Mouse (Mus musculus) stomach, embryonic 16.5 days (tissue): ENCODE results near the gene Gnptg. TPM values are rescaled to one million over a fixed set of nuclear protein-coding genes. Genes with fewer than 3 reads are reported as not detected.

Experiments
- ATAC-seq: fragments of 200-750 bp; cut with Nextera tagmentation; 2 replicates; pipeline ENCODE4 v1.8.0; 2017; ENCODE audit warnings: moderate number of reproducible peaks, moderate TSS enrichment; ENCODE audit not compliant: insufficient read depth, low FRiP score
- H3K27ac ChIP-seq: fragments of 300-500 bp; sonication (generic); 2 replicates; pipeline ENCODE4 v1.5.1; 2014; ENCODE audit warnings: low read length
- H3K27me3 ChIP-seq: fragments of 300-500 bp; sonication (generic); 2 replicates; pipeline ENCODE4 v1.6.1; 2014; ENCODE audit warnings: low read length, control low read depth, mixed read lengths; ENCODE audit not compliant: control insufficient read depth, insufficient read depth
- H3K36me3 ChIP-seq: fragments of 300-500 bp; sonication (generic); 2 replicates; pipeline ENCODE4 v1.6.1; 2014; ENCODE audit warnings: low read length; ENCODE audit not compliant: control insufficient read depth, insufficient read depth
- H3K4me1 ChIP-seq: fragments of 300-500 bp; sonication (generic); 2 replicates; pipeline ENCODE4 v1.6.1; 2014; ENCODE audit warnings: low read length, control low read depth, mixed read lengths; ENCODE audit not compliant: control insufficient read depth, insufficient read depth
- H3K4me2 ChIP-seq: fragments of 300-500 bp; sonication (generic); 2 replicates; pipeline ENCODE4 v1.6.1; 2014; ENCODE audit warnings: low read depth, low read length, mixed read lengths
- H3K4me3 ChIP-seq: fragments of 300-500 bp; sonication (generic); replicated peaks from 2 replicates; pipeline ENCODE4 v1.5.1; 2014; ENCODE audit warnings: mild to moderate bottlenecking, low read length
- H3K9ac ChIP-seq: fragments of 300-500 bp; sonication (generic); 2 replicates; pipeline ENCODE4 v1.6.1; 2014; ENCODE audit warnings: low read length
- H3K9me3 ChIP-seq: fragments of 300-500 bp; sonication (generic); replicated peaks from 2 replicates; pipeline ENCODE4 v1.6.1; 2016; ENCODE audit warnings: low read length, control low read depth; ENCODE audit not compliant: control insufficient read depth
- WGBS: fragments of 180-500 bp; shearing (Covaris S2); extraction: QIAGEN DNeasy Blood & Tissue Kit; methylation state at CpG from one replicate; pipeline ENCODE4 v1.1.7; 2014; 5-methylcytosine and 5-hydroxymethylcytosine counted together
- polyA plus RNA-seq: library from polyadenylated mRNA; unstranded; fragments of >200 nt; fragmentation: Nextera tagmentation; extraction: Ambion mirVana; gene quantifications from 2 replicates; pipeline ENCODE4 v1.2.1, GENCODE M21; 2015

The Gnptg gene
- polyA plus RNA-seq, 1 experiment from 2014 or later: 39.9 TPM

DNA sequence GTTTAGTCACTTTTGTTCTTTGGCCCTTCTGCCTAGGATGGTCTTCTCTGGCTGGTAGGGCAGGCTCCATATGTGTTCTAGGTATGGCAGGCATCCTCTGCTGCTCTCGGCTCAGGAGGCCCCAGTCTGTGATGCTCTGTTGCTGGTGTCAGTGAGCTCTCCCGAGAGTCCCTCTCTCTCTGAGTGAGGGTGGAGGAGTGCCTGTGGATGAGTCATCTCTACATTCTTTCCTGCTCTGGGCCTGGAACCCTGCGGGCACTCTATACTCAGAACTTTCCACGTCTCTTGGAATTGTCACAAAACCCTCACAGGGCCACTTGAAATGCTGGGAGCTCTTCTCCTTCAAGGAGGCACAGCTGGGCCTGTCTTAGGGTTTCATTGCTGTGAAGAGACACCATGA lies 28.2 kb downstream of the Gnptg start:
- WGBS: 78% methylated on average over 4 of the region's 4 CpGs
- Histone ChIP-seq H3K4me2 (no peak overlapping the region), H3K4me1 (no peaks in the 10 kb centered on the region), H3K9ac (no peak overlapping the region), H3K36me3 (peaks cover 41% of the 10 kb centered on the region; the same call in 1 of the 2 replicates), H3K27ac (no peak overlapping the region), H3K27me3 (no peaks in the 10 kb centered on the region), H3K4me3 (no peak overlapping the region), H3K9me3 (no peaks in the 10 kb centered on the region)
- no peak for ATAC-seq

- Histone ChIP-seq H3K36me3 (peaks cover 37% of the 10 kb centered on the region; the same call in 1 of the 2 replicates), H3K27ac (no peak overlapping the region), H3K4me2 (no peak overlapping the region), H3K4me1 (no peaks in the 10 kb centered on the region), H3K9me3 (no peaks in the 10 kb centered on the region), H3K9ac (no peak overlapping the region), H3K27me3 (no peaks in the 10 kb centered on the region), H3K4me3 (no peak overlapping the region)
- WGBS: 80% methylated on average over 15 of the region's 15 CpGs
- ATAC-seq: no peak
Measured at GRCm38 (mm10) chr17:25210680-25211466, 29.1 kb downstream of the Gnptg start.

DNA sequence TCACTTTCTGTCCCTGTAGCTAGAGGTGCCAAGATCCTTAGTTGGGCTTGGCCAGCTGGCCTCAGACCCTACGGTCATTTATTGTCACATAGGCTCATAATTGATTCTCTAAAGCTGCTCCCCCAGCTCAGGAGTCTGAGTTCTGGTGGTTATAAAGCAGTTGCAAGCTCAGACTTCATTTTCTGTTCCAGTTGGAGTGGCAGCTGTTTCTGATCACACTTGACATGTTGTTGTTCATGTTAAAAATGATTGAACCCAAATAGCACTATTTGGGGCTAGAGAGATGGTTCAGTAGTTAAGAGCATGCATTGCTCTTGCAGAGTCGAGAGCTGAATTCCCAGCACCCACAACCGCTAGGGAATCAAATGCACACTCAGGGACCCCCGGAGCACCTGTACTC lies 29.9 kb downstream of the Gnptg start:
- no peaks in the 10 kb centered on the region for H3K27me3 ChIP-seq
- no peaks in the 10 kb centered on the region for H3K4me1 ChIP-seq
- no peak overlapping the region for H3K9ac ChIP-seq
- no peak overlapping the region for H3K4me3 ChIP-seq
- H3K4me2 ChIP-seq: no peak overlapping the region
- H3K36me3 ChIP-seq: peaks cover 36% of the 10 kb centered on the region; the same call in 1 of the 2 replicates
- ATAC-seq: no peak
- no peaks in the 10 kb centered on the region for H3K9me3 ChIP-seq
- WGBS: 71% methylated on average over 4 of the region's 4 CpGs
- no peak overlapping the region for H3K27ac ChIP-seq

DNA sequence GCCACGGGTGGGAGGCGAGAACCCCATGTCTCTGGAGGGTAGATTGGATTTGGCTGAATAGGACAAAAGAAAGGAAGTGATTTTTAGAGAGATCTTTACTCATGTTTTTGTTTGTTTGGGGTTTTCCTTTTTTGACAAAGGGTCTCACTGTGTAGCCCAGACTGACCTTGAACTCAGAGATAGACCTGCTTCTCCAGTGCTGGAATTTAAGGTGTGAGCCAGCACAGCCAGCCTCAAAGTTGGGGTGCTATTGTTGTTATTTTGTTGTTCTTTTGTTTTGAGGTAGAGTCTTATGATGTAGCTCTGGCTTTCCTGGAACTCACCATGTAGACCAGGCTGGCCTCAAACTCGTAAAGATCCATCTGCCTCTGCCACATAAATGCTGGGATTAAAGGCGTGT lies 37.5 kb downstream of the Gnptg start:
- Histone ChIP-seq H3K9me3 (no peaks in the 10 kb centered on the region), H3K27ac (no peak overlapping the region), H3K27me3 (no peaks in the 10 kb centered on the region), H3K9ac (no peak overlapping the region), H3K4me2 (no peak overlapping the region), H3K4me1 (no peaks in the 10 kb centered on the region), H3K36me3 (peaks cover 23% of the 10 kb centered on the region; the same call in 1 of the 2 replicates), H3K4me3 (no peak overlapping the region)
- no peak for ATAC-seq
- WGBS: 89% methylated on average over 4 of the region's 4 CpGs

- no peak for ATAC-seq
- peak overlapping the region; percentile 96 for H3K4me3 ChIP-seq
- H3K27me3 ChIP-seq: no peaks in the 10 kb centered on the region
- WGBS: 2% methylated on average over 16 of the region's 16 CpGs
- no peaks in the 10 kb centered on the region for H3K36me3 ChIP-seq
- no peaks in the 10 kb centered on the region for H3K9me3 ChIP-seq
- H3K4me1 ChIP-seq: peaks cover 21% of the 10 kb centered on the region
- H3K9ac ChIP-seq: peak overlapping the region; percentile 97
- H3K27ac ChIP-seq: no peak overlapping the region
- H3K4me2 ChIP-seq: peak overlapping the region; percentile 93
Measured at GRCm38 (mm10) chr17:25189091-25189490, 50.8 kb downstream of the Gnptg start.

DNA sequence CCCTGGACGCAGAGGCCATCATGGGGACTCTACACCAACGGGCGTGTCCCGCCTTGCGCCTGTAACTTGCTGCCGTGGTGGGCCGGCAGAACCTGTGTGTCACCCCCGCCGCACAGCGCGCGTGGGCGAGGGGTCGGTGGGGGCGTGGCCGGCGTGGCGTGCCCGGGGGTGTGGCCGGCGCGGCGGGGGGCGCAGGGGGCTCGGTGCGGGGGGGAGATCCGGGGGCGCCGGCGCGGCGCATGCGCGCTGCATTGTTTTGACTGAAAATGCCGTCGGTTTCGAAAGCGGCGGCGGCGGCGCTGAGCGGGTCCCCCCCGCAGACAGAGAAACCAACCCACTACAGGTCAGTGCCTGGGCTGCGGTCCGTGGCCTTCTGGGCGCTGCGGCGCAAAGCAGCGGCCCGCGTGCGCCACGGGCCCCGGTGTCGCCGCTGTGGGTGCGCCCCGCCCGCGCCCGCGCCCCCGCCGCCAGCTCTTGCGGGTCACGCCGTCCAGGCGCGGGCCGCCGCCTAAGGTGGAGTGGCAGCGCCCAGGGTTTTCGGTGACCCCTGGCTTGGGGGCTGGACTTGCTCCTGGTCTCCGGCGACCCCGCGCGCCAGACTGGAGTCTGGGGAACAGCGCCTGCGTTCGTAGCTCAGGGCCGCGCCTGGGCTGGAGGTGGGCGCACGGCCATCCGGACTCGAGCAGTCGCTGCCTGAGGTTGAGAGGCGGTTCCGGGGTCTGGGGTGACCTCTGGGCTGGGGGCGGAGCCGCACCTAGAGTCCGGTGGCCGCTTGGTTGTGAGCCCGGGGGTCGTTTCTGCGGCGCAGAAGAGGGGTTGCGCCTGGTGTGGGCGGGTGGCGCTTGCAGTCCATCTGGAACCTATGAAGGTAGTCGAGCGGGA lies 51.5 kb downstream of the Gnptg start, which contains the start of gene Unkl:
TSS of gene Unkl (plus strand) at position 248 of the 882 bp plus-strand sequence.
- under 1% methylated on average over 97 of the region's 104 CpGs for WGBS
- Histone ChIP-seq H3K9me3 (no peaks in the 10 kb centered on the region), H3K9ac (peak within 1 kb of the TSS; percentile 97), H3K27me3 (no peaks in the 10 kb centered on the region), H3K36me3 (no peaks in the 10 kb centered on the region), H3K4me1 (peaks cover 26% of the 10 kb centered on the region), H3K4me3 (peak within 1 kb of the TSS; percentile 96), H3K27ac (peak within 1 kb of the TSS; percentile 77), H3K4me2 (peak within 1 kb of the TSS; percentile 93)
- ATAC-seq: peak; percentile 46; the same call in 1 of the 2 replicates

DNA sequence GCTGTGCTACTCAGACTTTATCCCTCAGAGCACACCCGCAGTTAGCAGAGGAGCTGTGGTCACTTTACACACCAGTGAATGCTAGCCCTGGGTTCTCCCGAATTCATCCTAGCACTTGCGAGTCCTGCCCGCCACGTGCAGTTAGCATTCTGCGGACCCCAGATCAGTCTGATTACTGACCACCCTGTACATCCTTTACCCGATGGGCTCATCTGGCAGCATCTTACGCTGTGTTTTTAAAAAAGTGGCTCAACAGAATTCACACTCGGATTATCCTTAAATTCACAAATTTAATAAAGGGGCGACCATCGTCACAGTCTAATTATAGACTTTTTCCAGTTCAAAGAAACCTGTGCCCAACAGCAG lies 52.2 kb downstream of the Gnptg start:
- ATAC-seq: no peak
- Histone ChIP-seq H3K27ac (peak overlapping the region; percentile 77), H3K9ac (peak overlapping the region; percentile 97), H3K36me3 (no peaks in the 10 kb centered on the region), H3K4me2 (peak overlapping the region; percentile 93), H3K9me3 (no peaks in the 10 kb centered on the region), H3K27me3 (no peaks in the 10 kb centered on the region), H3K4me3 (peak overlapping the region; percentile 96), H3K4me1 (peaks cover 27% of the 10 kb centered on the region)
- WGBS: 8% methylated on average over 11 of the region's 11 CpGs

DNA sequence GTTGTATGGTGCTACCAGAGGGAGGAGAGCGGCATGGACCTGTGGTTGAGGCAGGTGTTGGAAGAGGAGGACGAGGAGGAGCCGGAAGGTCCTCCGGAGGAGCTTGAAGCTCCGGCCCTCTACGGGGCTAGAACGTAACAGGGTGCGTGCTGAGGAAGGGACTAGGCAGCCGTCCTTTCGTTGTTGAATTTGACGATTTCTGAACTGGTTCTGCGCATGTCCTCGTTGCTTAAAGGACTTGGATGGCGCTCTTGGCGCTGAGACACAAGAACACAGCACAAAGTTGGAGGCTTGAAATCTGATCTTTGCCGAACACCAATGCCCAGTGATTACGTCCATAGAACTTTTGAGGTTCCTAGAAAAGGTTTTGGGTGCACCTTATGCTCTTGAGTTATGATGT lies 55.0 kb downstream of the Gnptg start:
- WGBS: 6% methylated on average over 17 of the region's 17 CpGs
- ATAC-seq: peak; percentile 2; the same call in 1 of the 2 replicates
- H3K9ac ChIP-seq: peak overlapping the region; percentile 76
- H3K4me2 ChIP-seq: peak overlapping the region; percentile 96
- no peaks in the 10 kb centered on the region for H3K36me3 ChIP-seq
- peaks cover 25% of the 10 kb centered on the region for H3K4me1 ChIP-seq
- H3K27ac ChIP-seq: peak overlapping the region; percentile 43; the same call in 1 of the 2 replicates
- H3K4me3 ChIP-seq: peak overlapping the region; percentile 86
- H3K27me3 ChIP-seq: no peaks in the 10 kb centered on the region
- no peaks in the 10 kb centered on the region for H3K9me3 ChIP-seq
